In genomic region chr1:74386714-74387385, GRCm38 (mm10) we compare ENCODE assay signal across 7 mouse cellular contexts. TPM values are rescaled to one million over a fixed set of nuclear protein-coding genes. Genes with fewer than 3 reads are reported as not detected.
DNase-seq lines count a peak whose midpoint lies in the region; ATAC-seq lines count a peak whose summit lies in the region.

No protein-coding gene starts in this region.

- no peaks in the 10 kb centered on the region for H3K9me3 ChIP-seq in intestine, embryonic 14.5 days (ENCODE audit: control insufficient read depth, low read length)
- H3K9me3 ChIP-seq in midbrain, embryonic 10.5 days (replicated peaks) = no peaks in the 10 kb centered on the region

- H3K36me3 ChIP-seq in intestine, embryonic 14.5 days (ENCODE audit: control insufficient read depth, insufficient read depth, low read length) = no peaks in the 10 kb centered on the region
- no peaks in the 10 kb centered on the region for H3K36me3 ChIP-seq in midbrain, embryonic 10.5 days

- intact Hi-C loops in left cerebral cortex, postnatal 25 days (cut with DNase I) = loop anchor here (2.0 kb wide), 1 partner anchor 74 kb away; no protein-coding TSS in a partner anchor

- peak overlapping the region; percentile 99 for H3K27ac ChIP-seq in intestine, embryonic 14.5 days (ENCODE audit: low read depth)
- peak overlapping the region; percentile 92 for H3K27ac ChIP-seq in midbrain, embryonic 10.5 days (replicated peaks)

- peak overlapping the region; percentile 50 for H3K4me3 ChIP-seq in intestine, embryonic 14.5 days (ENCODE audit: low read depth, low read length)
- H3K4me3 ChIP-seq in midbrain, embryonic 10.5 days = peak overlapping the region; percentile 61

- DNase-seq in adrenal gland, adult 18-20 months (ENCODE audit: low spot score in 2 of 2) = peak; percentile 93 to 94
- DNase-seq in embryo, embryonic 11 days = peak; percentile 94
- DNase-seq in gastrocnemius, postnatal 25 days = peak; percentile 96
- peak; percentile 100 for DNase-seq in intestine, embryonic 14.5 days (ENCODE audit: low spot score)
- DNase-seq in left cerebral cortex, postnatal 25 days (ENCODE audit: low spot score in 2 of 2) = peak; percentile 94
- peak; percentile 95 for DNase-seq in midbrain, embryonic 10.5 days (ENCODE audit: low spot score)
- peak; percentile 81 for DNase-seq in right cerebral cortex, postnatal 4 days

- H3K27me3 ChIP-seq in intestine, embryonic 14.5 days (replicated peaks; ENCODE audit: control insufficient read depth, insufficient read depth, low read length) = no peaks in the 10 kb centered on the region
- peaks cover 31% of the 10 kb centered on the region for H3K27me3 ChIP-seq in midbrain, embryonic 10.5 days (ENCODE audit: low read depth, poor library complexity, severe bottlenecking)

- H3K4me1 ChIP-seq in intestine, embryonic 14.5 days (replicated peaks; ENCODE audit: control insufficient read depth, insufficient read depth, low read length) = peaks cover 17% of the 10 kb centered on the region
- H3K4me1 ChIP-seq in midbrain, embryonic 10.5 days = peaks cover 37% of the 10 kb centered on the region

- WGBS in intestine, embryonic 14.5 days = under 1% methylated on average over 26 of the region's 26 CpGs
- WGBS in midbrain, embryonic 10.5 days = under 1% methylated on average over 26 of the region's 26 CpGs

- H3K9ac ChIP-seq in intestine, embryonic 14.5 days (ENCODE audit: low read length) = peak overlapping the region; percentile 52

- H3K4me2 ChIP-seq in intestine, embryonic 14.5 days (ENCODE audit: low read length) = peak overlapping the region; percentile 54

- peak; percentile 89 for ATAC-seq in intestine, embryonic 14.5 days (replicated peaks; ENCODE audit: low FRiP score, low TSS enrichment, low read depth)

RNA-seq across cellular contexts. Expression of gene Ctdsp1, which starts 4.5 kb away (rescaled TPM):
- total RNA-seq in adrenal gland, adult 18-20 months (2021) = 100 to 1,000 TPM; 133 to 136 TPM
- total RNA-seq in gastrocnemius, postnatal 25 days (2021) = 10 to 100 TPM; 82.7 to 82.9 TPM
- polyA plus RNA-seq in intestine, embryonic 14.5 days (2014; fragmentation: Nextera tagmentation; extraction: Ambion mirVana) = 86.8 and 87.1 TPM in 2 replicates
- 10 to 100 TPM; 22.5 to 27.1 TPM for total RNA-seq in left cerebral cortex, postnatal 25 days (2021)
- polyA plus RNA-seq in midbrain, embryonic 10.5 days (2016; fragmentation: Nextera tagmentation; extraction: Ambion mirVana) = 31.8 and 34.4 TPM in 2 replicates

RNA-seq across cellular contexts. Expression of gene Slc11a1, which starts 11.9 kb away (rescaled TPM):
- 10 to 100 TPM in 1 of 2 experiments, 1 to 10 TPM in 1; 9.5 to 20.5 TPM for total RNA-seq in adrenal gland, adult 18-20 months (2021)
- total RNA-seq in gastrocnemius, postnatal 25 days (2021) = 1 to 10 TPM; 2.9 to 3.2 TPM
- 5.9 and 6.6 TPM in 2 replicates for polyA plus RNA-seq in intestine, embryonic 14.5 days (2014; fragmentation: Nextera tagmentation; extraction: Ambion mirVana)
- total RNA-seq in left cerebral cortex, postnatal 25 days (2021) = 1 to 10 TPM; 3.3 to 4.1 TPM
- polyA plus RNA-seq in midbrain, embryonic 10.5 days (2016; fragmentation: Nextera tagmentation; extraction: Ambion mirVana) = 1.4 and 2.2 TPM in 2 replicates

RNA-seq across cellular contexts. Expression of gene Vil1, which starts 22.3 kb away (rescaled TPM):
- total RNA-seq in adrenal gland, adult 18-20 months (2021) = 1 to 10 TPM; 1.8 to 1.9 TPM
- under 1 TPM in 1 of 2 experiments, not detected in 1; 0.13 TPM for total RNA-seq in gastrocnemius, postnatal 25 days (2021)
- polyA plus RNA-seq in intestine, embryonic 14.5 days (2014; fragmentation: Nextera tagmentation; extraction: Ambion mirVana) = 58.1 and 64.7 TPM in 2 replicates
- under 1 TPM; 0.39 to 0.96 TPM for total RNA-seq in left cerebral cortex, postnatal 25 days (2021)
- 0.15 and 0.25 TPM in 2 replicates for polyA plus RNA-seq in midbrain, embryonic 10.5 days (2016; fragmentation: Nextera tagmentation; extraction: Ambion mirVana)

RNA-seq across cellular contexts. Expression of gene Catip, which starts 24.9 kb away (rescaled TPM):
- total RNA-seq in adrenal gland, adult 18-20 months (2021) = under 1 TPM; 0.33 to 0.35 TPM
- not detected for total RNA-seq in gastrocnemius, postnatal 25 days (2021)
- polyA plus RNA-seq in intestine, embryonic 14.5 days (2014; fragmentation: Nextera tagmentation; extraction: Ambion mirVana) = 0.60 and 0.82 TPM in 2 replicates
- total RNA-seq in left cerebral cortex, postnatal 25 days (2021) = under 1 TPM; 0.55 to 0.80 TPM
- 0.12 and 0.22 TPM in 2 replicates for polyA plus RNA-seq in midbrain, embryonic 10.5 days (2016; fragmentation: Nextera tagmentation; extraction: Ambion mirVana)

Comparison
In these comparisons a context has a peak if more than half of its experiments do, and no peak if none do; other contexts are left out.
1. Peak in every context shown above with its lines: DNase-seq, ATAC-seq, H3K4me3 ChIP-seq and H3K27ac ChIP-seq.